Mouse (Mus musculus): ENCODE data around the gene Pla2g2f.

Pla2g2f gene

GRCm38 (mm10) chr4:138757416-138757815 is at the start of gene Pla2g2f:
Gene Pla2g2f (minus strand): TSS chr4:138757626.
- DNase-seq, result no peak

- DNase-seq, result peak; percentile 57
These were observed 49.6 kb upstream of the Pla2g2f start for GRCm38 (mm10) chr4:138806920-138807541.

- DNase-seq, result no peak
These were observed 48.7 kb upstream of the Pla2g2f start for GRCm38 (mm10) chr4:138806160-138806559.

GRCm38 (mm10) chr4:138805248-138805647 is 47.8 kb upstream of the Pla2g2f start:
- DNase-seq, result no peak

GRCm38 (mm10) chr4:138802917-138803316 is 45.5 kb upstream of the Pla2g2f start:
- DNase-seq, result no peak

DNA sequence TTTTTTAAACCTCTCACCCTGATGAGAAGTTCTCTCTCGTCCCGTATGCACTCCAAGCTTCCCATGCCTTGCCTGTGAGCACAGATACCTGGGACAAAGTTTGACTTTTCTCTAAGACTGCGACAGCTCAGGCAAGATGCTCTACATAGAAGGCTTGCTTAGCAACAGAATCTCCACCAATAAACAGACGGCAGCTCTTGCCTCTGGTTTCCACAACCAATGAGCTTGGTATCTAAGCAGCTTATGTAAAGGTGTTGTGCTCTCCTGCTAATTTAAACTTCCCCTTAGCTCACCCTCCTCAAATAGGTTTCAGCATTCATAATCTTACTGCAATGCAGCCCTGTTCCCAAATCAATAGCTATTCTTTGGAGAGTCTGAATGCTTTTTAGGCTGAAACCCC is 44.2 kb upstream of the Pla2g2f start:
- DNase-seq, result no peak

DNA sequence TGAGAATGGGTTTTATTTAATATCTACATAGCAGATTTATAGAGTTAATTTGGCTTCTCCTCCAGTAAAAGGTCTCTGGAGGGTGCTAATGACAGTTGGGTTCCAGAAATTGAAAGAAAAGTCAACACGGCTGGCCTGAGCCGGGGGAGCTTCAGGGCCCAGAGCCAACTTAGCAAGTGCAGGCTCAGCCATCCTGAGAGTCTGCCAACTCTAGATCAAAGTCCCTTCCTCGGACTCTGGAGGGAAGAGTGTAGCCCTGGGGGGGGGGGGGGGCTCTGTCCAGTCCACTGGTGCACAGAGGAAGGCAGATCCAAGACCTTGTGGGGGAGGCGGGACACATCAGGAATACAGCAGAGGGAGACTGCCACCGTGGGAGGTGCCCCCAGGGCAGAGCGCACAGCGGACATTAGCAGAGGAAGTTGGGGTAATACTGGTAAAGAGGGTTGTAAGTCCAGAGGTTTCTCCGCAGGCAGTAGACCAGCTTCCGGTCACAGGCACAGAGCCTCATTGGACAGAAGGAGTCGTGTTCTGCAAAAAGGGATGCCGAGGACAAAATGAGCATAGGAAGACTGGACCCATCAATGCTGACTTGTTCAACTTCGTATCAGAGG is 42.8 kb upstream of the Pla2g2f start:
- peak; percentile 58 for DNase-seq

DNA sequence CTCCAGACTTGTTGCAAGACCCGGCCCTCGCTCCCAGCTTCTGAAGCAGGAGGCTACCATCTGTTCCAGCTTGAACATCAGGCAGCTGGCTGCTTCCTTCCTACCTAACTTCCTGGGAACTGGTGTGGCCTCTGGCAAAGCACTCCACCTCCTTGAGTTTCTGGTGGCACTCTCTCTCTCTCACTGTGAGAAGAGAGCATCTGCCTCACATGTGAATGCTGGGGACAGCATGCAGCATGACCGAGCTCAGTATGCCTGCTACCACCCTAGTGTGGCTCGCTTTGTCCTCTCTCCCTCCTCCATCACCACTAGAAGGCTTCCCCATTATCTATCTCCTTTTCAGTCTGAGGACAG is 39.8 kb upstream of the Pla2g2f start:
- DNase-seq, result peak; percentile 19

DNA sequence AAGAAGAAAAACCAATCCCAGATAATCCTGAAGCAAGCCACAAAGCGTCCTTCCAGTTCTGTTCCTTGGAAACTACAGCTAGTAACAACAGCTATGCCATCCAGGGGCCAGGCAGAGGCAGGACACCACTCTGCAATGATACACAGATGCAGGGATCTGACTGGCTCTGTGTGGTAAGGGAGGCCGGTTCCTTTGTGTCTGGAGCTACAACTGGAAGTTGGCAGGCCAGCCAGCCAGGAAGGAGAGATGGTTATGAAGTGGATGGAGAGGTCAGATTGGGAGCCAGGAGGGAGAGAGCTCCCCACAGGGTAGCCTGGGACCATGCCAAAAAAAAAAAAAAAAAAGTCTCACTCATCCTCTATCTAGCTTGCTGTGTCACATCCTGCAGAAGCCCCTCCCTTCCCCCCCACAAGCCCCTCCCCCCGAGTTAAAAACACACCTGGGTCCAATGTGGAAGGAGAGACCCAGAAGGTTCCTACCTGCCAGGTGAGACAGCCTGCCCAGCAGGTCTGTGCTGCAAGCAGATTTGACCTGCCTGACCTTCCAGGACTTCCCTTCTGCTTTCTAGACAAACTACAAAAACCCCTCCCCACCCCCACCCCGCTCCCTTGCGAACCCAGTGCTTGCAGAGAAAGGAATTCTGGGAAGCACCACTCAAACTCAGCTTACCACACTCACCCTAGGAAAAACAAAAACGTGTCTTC is 39.2 kb upstream of the Pla2g2f start:
- no peak for DNase-seq

DNA sequence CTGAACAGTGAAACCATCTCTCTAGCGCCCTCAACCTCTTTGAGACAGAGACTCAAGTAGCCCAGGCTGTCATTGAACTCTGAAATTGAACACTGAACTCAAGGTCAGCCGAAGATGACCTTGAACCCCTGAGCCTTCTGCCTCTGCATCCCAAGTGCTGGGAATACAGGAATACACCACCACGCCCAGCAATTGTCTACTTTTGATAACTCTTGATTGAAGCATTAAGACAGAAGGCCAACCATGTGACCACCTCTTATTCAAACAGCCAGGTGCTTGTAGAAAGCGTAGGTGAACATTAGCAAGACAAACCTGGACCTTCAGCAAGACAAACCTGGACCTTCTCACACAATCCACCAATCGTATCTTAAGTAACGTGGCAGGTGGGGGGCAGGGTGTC is 36.9 kb upstream of the Pla2g2f start:
- DNase-seq, result no peak

DNA sequence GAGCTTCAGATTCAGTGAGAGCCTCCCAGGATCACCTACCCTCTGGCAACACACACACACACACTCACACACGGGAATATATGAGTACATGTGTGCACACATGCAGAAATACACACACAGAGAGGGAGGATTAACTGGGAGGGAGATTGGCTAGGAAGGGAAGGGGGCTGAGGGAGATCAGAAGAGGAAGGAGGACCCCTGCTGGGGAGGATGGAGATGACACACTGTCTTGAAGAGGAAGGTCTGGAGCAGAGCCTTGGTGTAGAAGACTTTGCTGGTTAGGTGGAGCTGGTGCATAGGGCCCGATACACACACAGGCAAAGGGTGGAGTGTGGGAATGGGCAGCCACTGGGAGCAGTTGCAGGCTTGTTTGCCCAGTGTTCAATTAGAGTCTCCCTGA is 35.9 kb upstream of the Pla2g2f start:
- peak; percentile 63 for DNase-seq

DNA sequence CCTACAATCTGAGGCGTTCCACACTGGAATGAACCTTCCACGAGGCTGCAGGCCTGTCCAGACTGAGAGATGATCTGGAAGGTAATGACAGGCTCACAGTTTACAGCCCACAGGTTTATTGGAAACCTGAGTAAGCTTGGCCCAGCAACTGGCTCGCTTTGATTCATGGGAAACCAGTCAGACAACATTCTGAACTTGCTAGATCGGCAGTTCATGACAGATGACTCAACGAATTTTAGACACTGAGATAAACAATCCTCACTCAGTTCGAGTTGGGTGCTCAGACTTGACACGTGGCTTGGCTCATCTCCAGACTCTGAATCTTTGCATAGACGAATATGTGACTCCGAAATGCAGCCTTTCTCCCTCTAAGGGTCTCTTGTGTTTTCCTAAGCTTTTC is 35.2 kb upstream of the Pla2g2f start:
- peak; percentile 18 for DNase-seq

DNA sequence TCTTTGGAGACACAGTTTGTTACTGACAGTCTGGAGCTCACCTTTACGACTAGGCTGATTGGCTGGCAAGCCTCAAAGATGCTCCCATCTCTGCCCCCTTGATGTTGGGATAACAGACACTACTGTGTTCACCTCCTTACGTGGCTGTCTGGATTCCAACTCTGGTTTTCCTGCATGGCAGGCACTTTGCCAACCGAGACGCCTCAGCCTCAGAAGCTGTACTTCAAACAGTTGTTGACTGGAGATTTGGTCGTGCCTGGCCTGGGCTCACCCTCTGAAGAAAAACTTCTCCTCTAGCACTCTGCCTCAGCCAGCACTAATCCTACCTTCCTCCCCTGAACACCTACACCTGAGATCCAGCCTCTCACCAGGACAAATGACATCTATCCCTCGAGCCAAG is 34.0 kb upstream of the Pla2g2f start:
- no peak for DNase-seq

DNA sequence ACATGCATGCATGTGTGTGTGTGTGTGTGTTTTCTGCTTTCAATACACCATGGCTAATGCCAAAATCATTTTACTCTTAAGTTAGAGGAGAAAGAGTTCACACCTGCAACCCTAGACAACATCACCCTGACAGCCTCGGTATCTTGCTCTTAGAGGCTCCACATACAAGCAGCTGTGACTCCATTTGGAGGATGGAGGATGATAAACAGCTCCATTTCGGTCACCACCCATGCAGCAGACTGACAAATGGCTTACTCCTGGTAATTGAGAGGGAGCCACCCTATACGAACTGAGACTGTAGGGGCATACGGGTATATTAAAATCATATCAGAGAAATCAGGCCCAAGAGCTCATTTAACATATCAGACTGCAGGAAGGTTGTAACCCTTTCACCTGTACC is 31.0 kb upstream of the Pla2g2f start:
- no peak for DNase-seq

GRCm38 (mm10) chr4:138786141-138786540 is 28.7 kb upstream of the Pla2g2f start:
- no peak for DNase-seq

DNA sequence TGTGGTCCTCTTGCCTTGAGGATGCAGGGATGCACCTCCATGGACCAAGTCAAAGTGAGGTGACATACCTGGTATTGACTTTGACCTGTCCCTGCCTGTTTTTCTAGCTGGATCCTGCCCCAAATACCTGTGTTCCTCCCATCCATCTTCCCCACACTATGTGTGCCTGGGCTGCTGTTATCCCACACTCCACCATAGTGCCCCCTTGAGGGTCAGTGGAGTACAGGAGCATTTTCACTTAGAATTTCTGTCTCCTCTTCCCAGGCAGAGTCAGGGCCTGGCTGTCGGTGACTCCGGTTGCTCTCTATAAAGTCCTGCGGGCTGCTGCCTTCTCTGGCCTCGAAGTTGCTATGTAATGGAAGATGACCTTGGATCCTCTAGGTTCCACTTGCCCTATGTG is 28.3 kb upstream of the Pla2g2f start:
- peak; percentile 21 for DNase-seq

GRCm38 (mm10) chr4:138782098-138782497 is 24.7 kb upstream of the Pla2g2f start:
- DNase-seq, result no peak

DNA sequence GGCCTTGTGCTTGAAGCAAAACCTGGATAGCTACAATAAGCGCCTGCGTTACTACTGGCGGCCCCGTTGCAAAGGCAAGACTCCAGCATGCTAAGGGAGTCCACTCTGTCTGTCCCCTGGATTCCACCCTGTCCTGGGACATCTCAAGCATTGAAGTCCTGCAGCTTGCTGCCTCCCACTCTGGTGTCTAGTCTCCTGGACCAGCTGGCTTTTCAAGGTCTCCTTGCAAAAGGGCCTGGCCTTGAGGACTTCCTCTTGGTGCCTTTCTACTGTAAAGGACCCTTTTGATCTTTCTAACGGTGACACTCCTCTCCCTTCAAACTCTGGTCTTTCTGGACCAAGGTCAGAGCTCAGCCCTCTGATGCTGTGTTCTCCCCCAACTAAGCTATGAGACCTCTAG is 22.9 kb upstream of the Pla2g2f start:
- DNase-seq, result no peak

DNA sequence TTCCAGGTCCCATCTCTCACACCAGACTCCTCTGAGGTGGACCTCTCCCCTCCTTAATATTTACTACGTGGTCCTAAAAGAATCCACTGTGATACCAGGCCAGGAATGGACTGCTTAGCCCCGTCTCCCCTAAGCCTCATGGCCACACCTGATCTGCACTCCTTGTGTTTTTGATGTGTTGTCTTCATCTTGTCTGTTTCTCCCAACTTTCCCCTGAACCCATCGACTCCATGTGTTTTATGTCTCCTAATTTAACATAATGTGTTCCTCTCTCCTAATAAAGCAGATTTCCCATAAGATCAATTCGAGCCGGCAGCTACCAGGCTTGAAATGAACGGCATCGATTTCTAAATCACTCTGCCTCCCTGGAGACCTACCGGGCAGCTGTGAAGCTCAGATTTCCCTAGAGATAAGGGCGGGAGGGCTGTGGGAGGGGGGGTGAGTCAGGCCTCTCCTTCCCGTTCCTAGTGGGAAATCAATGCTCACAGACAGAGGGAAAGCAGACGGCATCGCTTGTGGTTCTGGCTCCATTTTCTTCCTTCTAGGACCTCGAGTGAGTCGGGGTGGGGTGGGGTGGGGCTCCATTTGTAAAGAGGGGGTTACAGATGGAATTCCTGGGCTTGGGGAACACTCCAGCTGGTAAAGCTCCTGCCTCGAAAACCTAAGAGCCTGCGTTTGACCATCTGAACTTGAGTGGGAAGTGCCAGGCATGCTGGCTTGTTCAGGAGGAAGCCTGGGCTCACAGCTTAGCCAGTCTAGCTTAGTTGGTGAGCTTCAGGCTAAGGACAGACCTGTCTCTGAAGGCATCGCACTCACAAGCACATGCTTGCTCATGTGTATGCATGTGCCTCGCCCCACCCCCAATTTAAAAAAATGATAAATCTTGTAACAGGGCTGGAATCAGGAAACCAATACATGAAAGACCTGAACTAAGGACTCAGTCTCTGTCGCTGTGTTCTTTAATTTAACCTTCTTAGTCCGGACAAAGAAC is 20.3 kb upstream of the Pla2g2f start:
- DNase-seq, result no peak

DNA sequence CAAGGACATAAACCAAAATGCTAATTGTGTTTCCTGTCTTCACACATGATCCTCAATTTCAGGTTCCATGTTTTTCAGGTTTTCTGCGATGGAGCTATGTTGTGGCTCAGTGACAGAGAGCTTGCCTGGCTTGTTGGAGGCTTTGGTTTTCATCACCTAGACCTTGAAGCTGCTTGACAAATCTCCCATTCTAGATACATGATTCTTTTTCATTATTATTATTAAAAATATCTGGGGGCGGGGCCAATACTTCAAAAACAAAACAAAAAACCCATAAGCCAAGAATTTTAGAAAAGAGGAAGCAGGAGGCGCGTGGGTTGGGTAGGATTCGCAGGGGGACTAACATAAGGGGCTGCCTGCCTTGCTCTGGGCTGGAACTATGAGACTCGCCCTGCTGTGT is 18.0 kb upstream of the Pla2g2f start, which contains the start of gene Pla2g2d:
TSS of gene Pla2g2d (plus strand) at position 301 of the 400 bp plus-strand sequence.
- no peak for DNase-seq

GRCm38 (mm10) chr4:138772386-138772785 is 15.0 kb upstream of the Pla2g2f start:
- DNase-seq, result no peak

- no peak for DNase-seq
These were observed 14.5 kb upstream of the Pla2g2f start for GRCm38 (mm10) chr4:138771970-138772369.

DNA sequence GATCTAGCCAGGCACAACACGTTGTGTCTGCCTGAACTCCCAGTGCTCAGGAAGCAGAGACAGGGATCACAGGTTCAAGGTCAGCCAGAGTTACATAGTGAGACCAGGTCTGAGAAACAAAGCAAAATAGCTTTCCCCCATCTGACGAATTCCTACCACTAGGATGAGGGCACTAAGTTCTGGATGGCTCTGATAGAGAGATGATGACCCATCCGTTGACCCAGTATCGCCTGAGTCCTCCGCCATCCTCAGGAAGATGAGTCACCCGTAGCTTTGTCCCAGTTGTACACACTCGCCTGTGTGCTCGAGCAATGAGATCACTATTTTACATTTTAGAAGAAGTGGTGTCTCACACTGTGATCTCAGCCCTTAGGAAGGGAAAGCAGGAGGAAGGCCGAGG is 4.8 kb upstream of the Pla2g2f start:
- DNase-seq, result no peak
